Mouse (Mus musculus) E14TG2a.4 (cell line): ENCODE measurements around the gene Myh13.

Experiments used
- H3K27me3 ChIP-seq: 2 replicates; pipeline ENCODE4 v1.6.1; 2014; ENCODE audit warnings: low read length, control low read depth; ENCODE audit not compliant: insufficient read depth
- H3K36me3 ChIP-seq: 2 replicates; pipeline ENCODE4 v1.6.1; 2014; ENCODE audit warnings: low read length, control low read depth; ENCODE audit not compliant: insufficient read depth
- H3K4me1 ChIP-seq: replicated peaks from 2 replicates; pipeline ENCODE4 v1.6.1; 2014; ENCODE audit warnings: low read depth, low read length, control low read depth
- H3K4me3 ChIP-seq: replicated peaks from 2 replicates; pipeline ENCODE4 v1.5.1; 2014; ENCODE audit warnings: mild to moderate bottlenecking, low read length
- H3K9me3 ChIP-seq: 2 replicates; pipeline ENCODE4 v1.6.1; 2014; ENCODE audit warnings: low read length, control low read depth
- CTCF ChIP-seq: conservative IDR thresholded peaks from 2 replicates; pipeline ENCODE4 v1.5.1; 2014; ENCODE audit warnings: low read length
- NANOG ChIP-seq: IDR thresholded peaks from 2 replicates; pipeline ENCODE4 v1.6.1; 2014; ENCODE audit warnings: borderline replicate concordance, low read length, mixed read lengths
- POU5F1 ChIP-seq: IDR thresholded peaks from 2 replicates; pipeline ENCODE4 v1.6.1; 2014; ENCODE audit warnings: low read length, borderline replicate concordance

Myh13 gene

GRCm38 (mm10) chr11:67414346-67414940 is 93.0 kb downstream of the Myh13 start:
- no peak for TF ChIP-seq POU5F1
- TF ChIP-seq CTCF: no peak
- TF ChIP-seq NANOG: no peak
- Histone ChIP-seq H3K27me3 (0 out of 2 replicates have a peak, but pooled peaks cover 3% of the 10 kb centered on the region), H3K36me3 (no peaks in the 10 kb centered on the region), H3K4me3 (no peak overlapping the region), H3K9me3 (peaks cover 25% of the 10 kb centered on the region; the same call in 1 of the 2 replicates), H3K4me1 (no peaks in the 10 kb centered on the region)
